Mouse (Mus musculus) cerebellum, adult 11-12 months (tissue): ENCODE measurements at regions not wholly inside any gene's neighbourhood (a gene's known extent, or its start where the extent isn't known, plus 50 kb on each side); places are given as distances from the start of the nearest gene placed in this dataset.

ENCODE experiments used
- DNase-seq: peaks from one replicate; pipeline ENCODE4 v3.0.0; 2022

DNA sequence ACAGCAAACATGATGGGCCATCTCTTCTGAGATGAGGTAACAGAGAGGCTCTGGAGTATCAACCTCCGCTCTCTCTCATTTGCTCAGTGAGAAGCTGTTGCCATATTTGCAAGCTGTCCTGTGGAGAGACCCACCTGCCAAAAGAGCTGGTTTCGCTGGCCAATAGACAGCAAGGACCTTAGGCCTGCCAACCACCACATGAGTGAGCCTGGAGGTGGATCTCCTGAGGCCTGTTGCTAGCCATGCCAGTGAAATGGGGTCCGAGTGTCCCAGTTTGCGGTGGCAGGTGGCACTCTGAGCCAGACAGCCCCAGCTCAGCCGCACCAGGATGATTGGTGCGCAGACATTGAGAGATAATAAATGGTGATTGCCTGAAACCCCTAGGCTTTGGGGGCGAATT, 143.9 kb upstream of the Gjb5 start:
- peak; percentile 49 for DNase-seq

DNA sequence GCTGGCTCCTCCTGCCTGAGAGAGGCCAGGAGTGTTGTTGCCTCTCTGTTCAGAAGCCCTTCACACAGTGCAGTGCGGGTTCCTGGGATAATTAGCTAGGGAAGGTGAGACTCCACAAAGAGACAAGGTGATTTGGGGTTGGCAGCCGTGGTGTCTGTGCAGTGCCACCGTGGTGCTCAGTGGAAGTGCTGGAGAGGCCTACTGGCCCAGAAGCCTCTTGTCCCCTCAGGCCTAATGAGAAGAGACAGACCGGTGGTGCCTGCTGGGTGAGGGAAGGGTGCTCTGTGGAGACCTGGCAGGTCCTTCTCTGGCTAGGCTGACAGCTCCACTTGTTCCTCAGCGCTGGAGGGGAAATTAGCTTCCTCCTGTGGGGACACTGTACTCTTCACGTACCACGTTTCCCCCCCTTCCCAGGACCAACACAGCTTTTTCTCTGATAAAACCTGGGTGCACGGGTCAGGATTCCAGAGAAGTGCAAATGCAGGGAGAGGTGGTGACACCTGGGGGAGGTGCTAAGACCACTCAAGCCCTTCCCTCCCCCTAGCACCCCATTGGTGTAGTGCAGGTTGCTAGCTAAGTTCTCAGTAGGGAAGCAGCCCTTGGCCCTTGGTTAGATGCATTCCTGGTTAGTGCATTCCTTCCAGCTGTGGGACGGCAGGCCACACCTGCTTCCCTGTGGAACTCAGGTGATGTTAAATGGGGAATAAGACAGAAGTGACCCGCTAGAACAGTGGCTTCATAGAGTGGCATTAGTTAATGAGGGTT, 129.2 kb upstream of the Gjb5 start:
- peak; percentile 75 for DNase-seq

DNA sequence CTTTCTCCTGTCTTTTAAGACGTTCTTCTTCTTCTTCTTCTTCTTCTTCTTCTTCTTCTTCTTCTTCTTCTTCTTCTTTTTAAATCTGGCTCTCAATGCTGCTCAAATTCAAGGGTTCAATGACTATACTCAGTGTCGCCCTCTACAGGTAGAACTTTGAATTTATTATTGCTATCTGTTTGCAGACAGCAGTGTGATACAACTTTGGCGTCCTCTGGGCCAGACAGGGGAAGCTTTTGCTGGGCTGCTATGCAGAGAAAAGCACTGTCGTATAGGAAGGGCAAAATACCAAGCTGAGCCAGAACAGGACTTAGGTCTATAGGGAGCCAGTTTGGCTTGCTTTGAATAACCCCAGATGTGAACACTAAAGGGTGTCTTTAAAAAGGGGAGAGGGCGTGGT, 127.3 kb upstream of the Gjb5 start:
- no peak for DNase-seq

DNA sequence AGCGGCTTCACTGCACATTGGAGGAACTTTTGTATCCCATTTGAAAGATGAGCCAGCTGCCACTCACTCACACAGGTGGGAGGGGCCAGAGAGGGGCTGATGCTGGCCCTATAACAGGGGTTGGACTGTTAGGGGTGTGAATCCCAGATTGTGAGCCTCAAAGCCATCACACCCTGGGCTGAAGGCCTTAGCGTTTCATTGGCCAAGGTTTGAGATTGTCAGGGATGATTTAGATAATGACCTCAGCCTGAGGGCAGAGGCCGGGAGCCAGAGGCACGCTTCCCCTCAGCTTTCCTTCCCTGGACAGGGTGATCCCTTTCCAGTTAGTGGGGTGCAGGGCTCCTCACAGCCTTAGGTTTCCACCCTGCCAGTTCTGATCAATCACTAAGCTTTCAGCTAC, 124.5 kb upstream of the Gjb5 start:
- DNase-seq, result no peak

DNA sequence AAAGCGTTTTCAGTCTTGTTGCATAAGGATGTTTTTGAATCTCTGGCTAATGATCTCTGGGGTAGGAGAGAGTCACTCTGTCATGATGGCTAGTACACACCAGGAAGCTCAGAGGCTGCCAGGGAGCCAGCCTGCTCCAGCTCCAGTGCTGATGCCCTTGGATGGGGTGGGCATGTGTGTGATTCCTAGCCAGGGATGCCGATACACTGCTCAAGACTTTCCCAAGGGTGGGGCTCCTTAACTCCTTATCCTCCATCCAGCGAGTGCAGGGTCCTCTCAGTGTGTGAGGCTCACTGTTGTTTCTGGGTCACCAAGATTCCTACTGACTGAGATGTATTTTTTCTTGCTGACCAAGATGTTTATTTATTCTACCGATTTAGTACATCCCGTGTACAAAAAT, 122.4 kb upstream of the Gjb5 start:
- no peak for DNase-seq

DNA sequence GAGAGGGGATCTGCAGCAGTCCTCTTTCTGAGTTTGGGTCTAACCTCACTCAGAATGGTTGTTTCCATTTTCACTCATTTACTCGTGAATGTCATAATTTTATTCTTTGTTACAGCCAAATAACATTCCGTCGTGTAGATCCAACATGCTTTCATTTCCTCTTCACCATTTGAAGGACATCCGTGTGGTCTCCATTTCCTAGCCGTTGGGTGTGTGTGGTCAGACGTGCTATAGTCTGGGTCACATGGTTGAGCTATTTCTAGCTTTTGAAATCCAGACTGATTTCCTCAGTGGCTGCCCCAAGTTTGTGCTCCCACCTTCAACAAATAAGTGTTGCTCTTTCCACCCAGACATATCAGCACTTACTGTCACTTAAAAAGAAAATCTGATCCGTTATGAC, 111.9 kb upstream of the Gjb5 start:
- DNase-seq, result no peak

DNA sequence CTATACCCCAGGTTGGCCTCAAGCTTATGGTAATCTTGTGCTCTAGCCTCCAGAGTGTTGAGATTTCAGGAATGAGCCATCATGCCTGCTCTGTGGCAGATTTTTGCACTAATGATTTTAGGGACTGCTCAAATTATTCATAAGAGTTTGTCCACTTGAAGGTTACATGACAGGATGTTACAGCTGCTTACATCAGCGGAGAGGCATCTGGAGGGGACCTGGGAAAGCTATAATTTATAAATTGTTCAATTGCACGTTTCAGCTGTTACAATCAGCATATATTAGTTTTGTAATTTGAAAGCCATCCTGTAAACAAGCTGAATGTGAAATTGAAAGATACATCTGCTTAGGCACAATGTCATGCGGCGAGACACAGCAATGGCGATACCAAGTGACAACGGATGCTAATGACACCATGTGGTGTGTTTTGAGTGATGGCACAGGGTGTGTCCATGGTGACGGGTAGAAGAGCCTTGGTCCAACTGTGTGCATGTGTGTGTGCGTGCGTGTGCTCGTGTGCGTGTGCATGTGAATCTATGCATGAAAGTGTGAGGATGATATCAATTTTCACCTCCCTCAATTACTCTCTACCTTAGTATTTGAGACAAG, 96.6 kb upstream of the Gjb5 start:
- DNase-seq, result no peak

DNA sequence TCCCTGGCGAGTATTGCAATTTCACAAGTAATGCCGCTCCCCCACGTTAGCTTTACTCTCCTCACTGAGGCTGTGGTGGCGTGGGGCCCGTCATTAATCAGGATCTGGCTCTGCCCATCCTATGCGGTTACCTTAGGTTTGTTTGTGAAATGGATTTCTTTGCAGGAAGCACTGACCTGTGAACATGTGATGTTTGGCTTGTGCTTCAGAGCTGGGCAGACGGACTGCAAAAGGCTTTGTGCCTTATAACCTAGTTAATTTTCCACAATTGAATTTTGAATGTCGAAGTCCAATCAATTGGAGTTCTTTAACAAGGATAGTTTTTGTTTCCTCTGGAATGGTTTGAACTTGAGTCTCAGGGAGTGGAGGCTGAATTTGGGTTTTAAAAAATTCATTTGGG, 94.1 kb upstream of the Gjb5 start:
- DNase-seq, result no peak

DNA sequence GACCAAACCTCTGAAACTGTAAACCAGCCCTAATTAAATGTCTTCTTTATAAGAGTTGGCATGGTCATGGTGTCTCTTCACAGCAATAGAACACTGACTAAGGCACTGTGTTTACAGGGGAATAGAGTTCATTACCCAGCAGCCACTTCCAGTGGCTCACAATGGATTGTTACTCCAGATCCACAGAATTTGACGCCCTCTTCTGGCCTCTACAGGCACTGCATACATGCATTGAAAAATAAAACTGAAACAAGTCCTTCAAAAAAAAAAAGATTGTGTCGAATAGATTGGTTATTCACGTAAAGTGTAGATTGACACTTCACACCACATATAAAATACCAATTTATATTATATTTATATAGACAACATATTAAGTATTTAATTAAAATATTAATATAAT, 87.3 kb upstream of the Gjb5 start:
- no peak for DNase-seq

DNA sequence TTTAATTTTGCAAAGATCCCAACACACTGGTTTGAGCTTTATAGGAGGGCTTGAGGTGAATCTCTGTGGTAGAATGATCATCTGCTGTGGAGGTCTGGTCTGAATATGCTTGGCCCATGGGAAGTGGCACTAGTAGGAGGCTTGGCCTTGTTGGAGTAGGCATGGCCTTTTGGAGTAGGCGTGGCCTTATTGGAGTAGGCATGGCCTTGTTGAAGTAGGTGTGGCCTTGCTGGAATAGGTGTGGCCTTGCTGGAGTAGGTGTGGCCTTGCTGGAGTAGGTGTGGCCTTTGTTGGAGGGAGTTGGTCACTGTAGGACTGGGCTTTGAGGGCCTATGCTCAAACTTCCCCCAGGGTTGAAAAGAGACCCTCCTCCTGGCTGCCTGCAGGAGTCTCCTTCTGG, 86.1 kb upstream of the Gjb5 start:
- no peak for DNase-seq

DNA sequence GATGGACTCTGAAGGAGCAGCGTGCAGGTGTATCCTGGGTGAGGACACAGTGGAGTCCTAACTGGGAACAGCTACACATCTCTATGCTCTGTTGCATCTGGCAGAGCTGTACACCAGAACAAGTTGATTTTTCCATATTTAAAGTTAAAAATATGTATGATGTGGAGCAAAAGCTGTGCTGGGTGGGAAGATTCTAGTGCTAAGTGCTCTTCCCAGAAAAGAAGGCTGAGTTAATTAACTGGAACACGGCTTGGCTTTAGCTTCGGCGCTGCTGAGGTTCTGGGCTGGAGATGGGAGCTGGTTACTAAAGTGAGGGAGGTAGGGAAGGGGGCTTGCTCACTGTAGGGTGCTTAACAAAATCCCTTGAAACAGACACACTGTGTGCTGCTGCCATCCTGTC, 84.0 kb upstream of the Gjb5 start:
- no peak for DNase-seq

DNA sequence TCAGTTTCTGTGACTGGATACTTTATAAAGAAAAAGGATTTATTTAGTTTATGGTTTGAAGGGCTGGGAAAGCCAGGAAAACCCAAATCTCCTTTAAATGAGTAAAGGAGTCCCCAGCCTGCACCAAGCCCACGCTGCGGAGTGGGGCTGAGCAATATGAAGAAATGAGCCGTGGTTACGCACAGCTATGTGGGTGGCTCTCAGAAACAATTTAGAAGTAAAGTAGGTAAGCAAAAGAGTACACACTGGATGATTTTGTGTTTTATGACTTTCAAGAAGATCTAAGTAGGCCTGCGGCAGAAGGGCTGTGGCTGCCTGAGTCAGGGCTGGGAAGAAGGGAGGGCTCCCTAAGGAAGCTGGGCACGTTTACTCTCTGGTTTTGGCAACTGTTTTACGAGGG, 82.6 kb upstream of the Gjb5 start:
- DNase-seq, result no peak

DNA sequence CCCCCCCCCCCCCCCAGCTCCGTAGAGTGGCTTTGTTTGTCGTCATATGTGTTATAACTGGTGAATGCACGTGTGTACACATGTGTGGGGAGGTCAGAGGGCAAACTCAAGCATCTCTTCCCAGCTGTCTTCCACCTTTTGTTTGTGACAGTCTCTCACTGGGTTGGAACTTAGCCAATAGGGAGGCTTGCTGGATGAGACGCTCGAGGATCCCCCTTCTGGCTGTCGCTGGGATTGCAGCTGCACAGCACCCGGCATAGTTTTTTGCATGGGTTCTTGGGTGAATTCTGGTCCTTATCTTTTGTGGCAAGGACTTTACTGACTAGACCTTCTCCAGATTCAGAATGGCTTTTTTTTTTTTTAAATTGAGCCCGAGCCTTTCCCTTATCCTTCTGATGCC, 77.1 kb upstream of the Gjb5 start:
- DNase-seq, result peak; percentile 45

DNA sequence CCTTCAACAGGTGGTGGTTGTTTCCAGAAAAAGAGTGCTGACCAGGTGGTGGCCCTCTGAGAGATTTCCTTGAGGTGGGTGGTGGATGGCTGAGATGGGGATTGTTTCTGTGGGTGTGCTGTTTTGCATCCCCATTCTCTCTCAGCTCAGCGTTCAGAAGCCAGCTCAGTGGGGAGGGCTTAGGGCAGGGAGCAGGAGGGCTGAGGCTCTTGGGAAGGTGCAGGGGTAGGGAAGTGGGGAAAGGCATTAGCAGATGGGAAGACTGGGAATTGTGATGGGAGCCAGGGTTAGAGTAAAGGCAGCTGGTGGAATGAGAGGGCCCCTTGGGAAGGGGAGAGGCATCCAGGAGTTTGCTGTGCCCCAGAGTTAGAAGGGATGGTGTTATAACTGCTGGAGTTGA, 72.3 kb upstream of the Gjb5 start:
- no peak for DNase-seq

DNA sequence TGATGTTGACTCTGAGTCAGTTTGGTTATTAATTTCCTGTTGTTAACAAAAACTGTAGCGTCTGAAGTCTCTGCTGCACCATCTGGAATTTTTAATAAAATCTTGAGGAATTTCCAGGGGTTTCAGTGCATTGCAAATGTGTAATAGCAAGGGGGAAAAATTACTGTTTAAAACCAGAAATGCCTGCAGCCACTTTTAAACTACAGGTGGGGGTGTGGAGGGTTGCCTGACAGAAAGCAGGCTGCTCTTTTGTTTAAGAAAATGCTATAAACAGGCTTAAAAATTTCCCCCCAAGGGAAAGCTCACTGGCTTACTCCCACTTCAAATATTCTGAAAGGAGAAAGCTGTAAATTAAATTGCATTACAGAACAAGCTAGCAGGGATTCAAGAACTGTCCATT, 71.8 kb upstream of the Gjb5 start:
- no peak for DNase-seq

DNA sequence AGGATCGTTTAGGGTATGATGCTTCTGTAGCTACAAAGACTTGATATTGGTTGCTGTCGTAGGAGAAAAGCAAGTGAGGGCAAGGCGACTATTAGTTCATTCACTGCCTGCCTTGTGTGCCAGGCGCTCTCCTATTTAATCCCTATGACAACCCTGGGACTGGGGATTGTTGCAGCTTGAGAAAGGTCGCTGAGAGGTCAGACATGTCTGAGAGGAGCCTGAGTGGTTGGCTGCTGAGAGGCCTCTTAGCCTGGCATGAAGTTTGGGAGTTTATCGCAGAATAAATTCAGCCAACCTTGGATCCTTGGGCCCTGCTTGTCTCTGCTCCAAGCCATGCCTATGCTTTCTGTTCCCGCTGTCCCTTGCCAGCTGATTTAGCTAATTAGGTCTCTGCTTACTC, 65.9 kb upstream of the Gjb5 start:
- no peak for DNase-seq

DNA sequence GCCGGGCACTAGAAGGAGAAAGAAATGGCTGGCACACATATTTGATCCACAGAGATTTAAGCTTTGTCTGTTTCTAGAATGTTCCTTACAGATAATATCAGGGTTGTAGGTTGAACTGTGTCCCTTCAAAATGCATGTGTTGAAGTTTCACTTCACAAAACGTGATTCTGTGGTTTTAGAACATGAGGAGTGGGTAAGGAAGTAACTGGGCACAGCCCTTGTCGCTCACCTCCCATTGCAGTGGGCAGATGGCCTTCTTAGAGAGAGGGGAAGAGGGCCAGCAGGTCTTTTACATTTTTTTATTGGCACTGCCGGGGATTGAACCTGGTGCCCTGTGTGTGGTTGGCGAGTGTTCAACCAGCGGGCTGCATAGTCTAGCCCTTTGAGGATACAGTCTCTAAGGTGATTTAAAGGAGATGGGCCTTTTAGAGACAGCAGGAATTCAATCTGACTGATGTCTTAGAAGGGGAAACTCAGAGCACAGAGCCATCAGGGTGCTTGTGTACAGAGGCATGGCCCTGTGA, 64.0 kb upstream of the Gjb5 start:
- peak; percentile 33 for DNase-seq

DNA sequence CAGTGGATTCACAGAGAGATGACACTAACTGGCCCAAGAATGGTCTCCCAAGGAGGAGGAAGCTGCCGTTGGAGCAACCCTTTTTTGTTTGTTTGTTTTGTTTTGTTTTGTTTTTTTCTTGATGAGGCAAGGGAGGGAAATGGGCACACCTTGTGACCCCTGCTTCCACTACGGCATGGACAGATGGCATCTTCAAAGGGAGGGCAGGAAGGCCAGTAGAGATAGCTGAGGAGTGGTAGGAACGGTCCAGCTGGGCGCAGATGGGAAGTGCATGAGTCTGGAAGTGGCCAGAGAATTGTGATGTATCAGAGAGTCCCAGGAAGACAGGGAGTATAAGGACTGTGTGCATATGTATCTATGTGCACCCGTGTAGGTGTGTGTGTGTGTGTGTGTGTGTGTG, 63.1 kb upstream of the Gjb5 start:
- DNase-seq, result no peak

DNA sequence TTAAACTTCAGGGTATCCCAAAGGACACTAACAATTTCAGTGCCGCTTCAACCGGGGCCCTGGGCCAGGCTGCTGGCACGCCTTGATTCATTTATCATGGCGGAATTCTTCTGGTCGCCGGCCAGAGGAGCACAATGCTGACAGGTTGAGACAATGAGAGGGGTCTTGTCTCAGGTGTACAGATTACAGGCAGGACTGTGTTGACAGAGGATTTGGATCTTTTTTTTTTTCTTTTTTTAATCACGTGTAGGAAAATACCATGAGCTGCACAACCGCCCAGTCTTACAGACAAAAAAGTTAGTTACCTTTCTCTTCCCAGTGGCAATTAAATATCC, 61.8 kb upstream of the Gjb5 start:
- no peak for DNase-seq

DNA sequence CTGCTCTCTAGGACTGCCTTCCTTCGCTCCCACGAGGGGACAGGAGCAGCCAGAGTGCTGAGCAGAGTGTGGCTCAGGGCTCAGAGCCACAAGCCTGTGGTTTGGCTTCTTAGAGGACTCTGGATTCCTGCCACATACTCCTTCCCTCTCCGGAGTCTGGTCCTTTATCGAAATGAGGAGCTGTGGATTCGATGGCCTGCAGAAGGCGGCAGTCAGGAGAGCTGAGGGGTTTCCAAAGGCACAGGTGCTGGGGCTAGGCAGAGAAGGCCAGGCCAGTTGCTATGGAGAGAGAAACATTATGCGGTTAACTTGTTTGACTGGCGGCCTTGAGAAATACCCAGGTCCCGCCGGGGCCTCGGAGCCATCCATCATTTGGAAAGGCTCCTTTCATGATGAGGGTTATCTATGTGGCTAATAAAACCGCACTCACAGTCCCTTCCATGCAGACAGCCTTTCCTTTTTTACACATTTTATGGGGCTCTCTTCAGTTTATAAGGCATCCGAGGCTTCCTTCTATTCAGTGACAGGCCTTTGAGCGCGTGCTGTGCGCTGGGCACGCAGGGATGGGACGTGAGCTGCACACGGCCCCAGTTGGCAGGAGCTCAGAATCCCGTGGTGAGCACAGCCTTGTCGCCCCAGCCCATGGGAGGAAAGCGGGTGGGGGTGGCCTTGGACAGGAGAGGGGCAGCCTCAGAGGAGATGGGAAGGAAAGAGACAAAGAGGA, 61.2 kb upstream of the Gjb5 start:
- DNase-seq, result peak; percentile 54

DNA sequence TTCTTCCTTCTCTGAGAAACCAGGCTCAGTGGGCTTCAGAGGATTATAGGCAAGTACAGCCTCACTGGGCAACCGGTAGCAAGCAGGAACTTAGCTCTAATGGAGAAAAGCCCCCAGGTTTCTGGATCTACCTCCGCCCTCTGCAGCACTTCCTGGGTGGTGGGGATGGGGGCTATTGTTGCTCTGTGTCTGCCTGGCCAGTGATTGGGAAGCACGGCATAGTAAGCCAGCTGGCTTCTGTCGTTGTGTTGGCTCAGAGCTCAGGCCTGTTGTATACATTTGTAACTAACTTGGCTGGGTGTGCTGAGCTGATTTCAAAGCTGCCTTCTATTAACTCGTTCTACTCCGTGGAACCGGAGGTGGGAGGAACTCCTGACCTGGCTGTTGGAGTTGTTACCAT, 58.9 kb upstream of the Gjb5 start:
- no peak for DNase-seq

DNA sequence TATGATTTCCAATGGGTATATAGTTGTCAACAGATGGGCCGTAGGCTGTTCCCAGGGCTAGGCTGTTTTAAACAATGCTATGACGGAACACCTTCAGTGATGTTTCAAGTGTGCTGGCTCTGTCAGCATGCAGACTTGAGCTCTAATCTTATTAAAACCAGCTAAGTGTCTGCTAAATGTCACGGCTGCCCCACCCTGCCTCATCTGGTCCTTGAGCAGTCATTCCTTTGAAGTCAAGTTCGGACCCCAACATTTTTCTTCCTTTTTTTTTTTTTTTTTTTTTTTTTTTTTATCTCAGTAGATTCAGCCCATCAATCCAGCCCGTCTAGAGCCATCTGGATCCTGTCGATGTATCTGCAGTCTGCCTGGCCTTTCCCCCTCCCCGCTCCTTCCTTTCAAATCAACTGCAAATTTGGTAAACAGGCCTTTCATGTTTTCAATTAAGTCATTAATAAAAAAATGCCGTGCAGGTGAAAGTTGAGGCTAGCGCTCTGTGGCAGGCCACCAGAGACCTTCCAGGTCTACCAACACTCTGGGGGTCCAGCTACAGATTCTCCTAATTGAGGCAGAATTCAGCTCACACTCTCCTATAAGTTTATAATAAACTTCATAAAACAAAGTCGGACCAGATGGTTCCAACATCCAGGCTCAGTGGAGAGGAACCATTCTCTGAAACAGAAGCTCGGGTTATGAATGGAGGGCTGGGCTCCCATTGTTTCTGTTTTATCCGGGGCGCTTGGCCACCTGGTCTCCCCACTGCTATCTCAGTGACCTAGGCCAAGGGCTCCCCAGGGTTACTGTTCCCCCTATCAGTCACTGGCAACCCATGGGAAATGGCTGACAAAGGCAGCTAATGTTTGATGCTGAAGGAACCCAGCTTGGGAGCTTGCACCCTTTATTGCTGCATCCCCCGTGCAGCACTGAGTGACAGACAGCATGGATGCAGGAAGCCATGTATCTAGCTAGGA, 56.3 kb upstream of the Gjb5 start:
- DNase-seq, result no peak
